Mouse (Mus musculus): ENCODE measurements around the gene Ankub1.
A peak's percentile ranks its signal among the peaks of the same experiment; 100 is the strongest.

Ankub1 gene

GRCm38 (mm10) chr3:57692719-57693118 lies at the start of gene Ankub1:
Gene Ankub1, minus strand, starts transcription at chr3:57692799.
- DNase-seq (ENCODE audit: low read depth), result no peak

GRCm38 (mm10) chr3:57739830-57740229 lies 47.2 kb upstream of the Ankub1 start:
- DNase-seq (ENCODE audit: low read depth), result peak; percentile 6

- DNase-seq (ENCODE audit: low read depth), result peak; percentile 30
Observed at GRCm38 (mm10) chr3:57736419-57737095, 44.0 kb upstream of the Ankub1 start.

DNA sequence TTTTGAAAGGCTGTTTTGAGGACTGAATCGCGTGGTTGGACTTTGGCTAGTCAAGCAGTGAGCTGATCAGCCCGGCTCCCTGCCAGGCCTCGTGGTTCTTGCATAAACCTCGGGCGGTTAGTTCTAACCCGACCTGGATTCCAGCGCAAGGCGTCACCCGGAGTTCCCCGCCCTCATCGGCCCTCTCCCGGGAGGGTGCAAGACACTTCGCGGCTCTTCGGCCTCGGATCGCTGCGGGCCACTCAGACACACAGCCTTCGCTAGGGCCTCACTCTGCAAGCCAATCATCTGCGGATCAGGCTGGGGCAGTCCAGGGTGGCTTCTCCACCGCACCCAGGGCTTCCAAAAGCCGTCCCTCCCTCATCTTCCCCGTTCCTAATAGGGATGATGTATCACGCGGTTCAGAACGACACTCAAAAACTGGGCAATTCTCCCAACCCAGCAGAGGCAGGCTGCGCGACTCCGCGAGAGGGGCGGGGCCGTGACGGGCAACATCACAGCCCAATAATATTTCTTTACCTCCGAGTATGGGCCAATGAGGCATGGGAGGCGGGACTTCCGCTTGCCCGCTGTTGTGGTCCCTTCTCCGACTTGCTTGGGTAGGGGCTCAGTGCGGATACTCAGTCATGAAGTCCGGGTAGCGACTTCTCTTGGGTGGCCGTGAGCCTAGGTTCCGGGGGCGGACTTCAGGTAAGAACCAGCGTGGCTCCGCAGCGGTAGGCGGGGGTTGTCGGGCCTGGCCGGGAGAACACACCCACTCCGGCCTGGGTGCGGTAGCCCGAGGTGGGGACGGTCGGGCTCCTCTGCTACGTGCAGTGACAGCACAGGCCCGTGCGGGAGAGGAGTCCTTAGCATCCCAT lies 43.1 kb upstream of the Ankub1 start, which contains the start of gene Rnf13:
Gene Rnf13, plus strand, starts transcription at position 552 of the 860 bp plus-strand sequence.
- peak; percentile 94 for DNase-seq (ENCODE audit: low read depth)

DNA sequence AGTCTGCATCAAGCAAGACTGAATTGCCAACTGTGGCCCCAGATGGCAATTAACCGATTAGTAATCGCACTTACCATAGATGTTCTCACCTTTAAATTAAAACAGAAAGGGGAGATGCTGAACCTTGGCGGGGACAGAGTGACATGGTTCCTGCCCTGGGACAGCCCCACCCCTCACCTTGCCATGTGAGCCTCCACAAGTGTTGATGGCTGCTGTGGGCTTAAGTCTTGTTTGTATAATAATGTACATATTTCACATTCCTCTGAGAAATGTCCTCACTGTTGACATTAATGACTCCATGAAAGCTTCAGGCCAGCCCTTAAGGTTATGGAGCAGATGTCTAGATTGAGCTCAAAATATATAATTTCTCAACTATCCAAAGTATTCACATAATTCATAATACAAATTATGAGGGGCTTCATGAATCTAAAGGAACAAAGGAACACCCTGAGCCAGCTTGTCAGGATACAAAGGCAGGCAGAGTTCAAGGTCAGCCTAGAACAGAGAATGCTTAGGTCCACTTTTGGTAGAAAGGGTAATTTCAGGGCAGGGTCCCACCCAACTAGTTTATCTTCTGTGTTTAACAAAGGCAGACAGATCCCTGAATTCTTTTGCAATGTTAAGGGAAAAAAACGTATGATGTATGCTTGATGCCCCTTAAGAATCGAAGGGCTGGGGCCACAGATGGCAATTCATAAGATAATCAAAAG lies 39.8 kb upstream of the Ankub1 start:
- DNase-seq (ENCODE audit: low read depth), result no peak

DNA sequence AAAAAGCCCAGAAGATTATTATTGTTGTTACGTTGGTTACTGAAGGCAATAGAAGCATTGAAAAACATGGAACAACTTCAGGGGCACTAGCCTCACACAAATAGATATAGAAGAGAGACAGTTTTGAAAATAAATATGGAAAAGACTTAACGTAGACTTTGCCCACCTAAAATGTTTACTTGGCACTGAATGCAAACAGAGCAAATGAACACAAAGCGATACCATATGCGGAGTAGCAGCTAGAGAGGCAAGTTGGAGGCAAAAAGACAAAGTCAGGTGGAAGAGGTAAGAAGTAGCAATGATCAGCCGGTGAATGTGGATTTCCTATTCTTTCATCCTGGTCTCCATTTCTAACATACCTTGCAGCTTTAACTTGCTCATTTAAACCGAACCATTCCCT lies 21.6 kb upstream of the Ankub1 start:
- DNase-seq (ENCODE audit: low read depth), result no peak

DNA sequence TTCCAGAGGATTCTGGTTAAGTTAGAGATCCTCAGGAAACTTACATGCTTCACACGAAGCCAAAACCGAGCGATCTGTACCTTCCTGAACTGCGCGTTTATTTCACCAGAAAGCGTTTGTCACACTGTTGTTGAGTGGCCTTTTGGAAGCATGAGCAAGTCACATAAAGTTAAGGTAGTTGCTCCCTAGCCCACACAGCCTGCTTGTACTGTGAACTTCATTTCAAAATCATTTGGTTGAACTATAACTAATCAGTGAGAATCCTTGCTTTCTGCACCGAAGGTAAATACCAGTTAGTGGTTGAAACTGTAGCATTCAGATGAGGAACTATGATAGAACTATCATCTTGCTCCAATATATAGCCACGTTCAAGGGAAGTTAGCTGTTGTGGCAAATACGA lies 4.2 kb upstream of the Ankub1 start:
- DNase-seq (ENCODE audit: low read depth), result no peak

- no peak for DNase-seq (ENCODE audit: low read depth)
Observed at GRCm38 (mm10) chr3:57696249-57696648, 3.6 kb upstream of the Ankub1 start.

DNA sequence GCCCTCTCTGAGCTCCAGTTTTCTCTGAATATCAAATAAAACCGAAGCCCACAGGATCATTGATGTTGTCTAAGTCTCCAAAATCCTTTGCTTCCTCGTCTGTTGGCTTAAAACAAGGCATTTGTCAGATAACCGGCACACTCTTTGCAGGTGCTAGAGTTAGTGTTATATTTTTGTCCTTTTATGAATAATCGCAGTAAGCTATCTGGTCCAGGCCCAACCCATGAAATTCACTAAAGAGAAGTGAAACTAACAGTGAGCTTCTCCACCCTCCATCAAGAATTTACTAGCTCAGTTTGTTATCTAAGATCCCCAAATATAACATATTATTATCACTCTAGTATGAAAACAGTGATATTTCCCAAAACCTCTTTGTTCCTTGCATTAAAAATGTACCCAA lies 827 bp downstream of the Ankub1 start:
- no peak for DNase-seq (ENCODE audit: low read depth)

DNA sequence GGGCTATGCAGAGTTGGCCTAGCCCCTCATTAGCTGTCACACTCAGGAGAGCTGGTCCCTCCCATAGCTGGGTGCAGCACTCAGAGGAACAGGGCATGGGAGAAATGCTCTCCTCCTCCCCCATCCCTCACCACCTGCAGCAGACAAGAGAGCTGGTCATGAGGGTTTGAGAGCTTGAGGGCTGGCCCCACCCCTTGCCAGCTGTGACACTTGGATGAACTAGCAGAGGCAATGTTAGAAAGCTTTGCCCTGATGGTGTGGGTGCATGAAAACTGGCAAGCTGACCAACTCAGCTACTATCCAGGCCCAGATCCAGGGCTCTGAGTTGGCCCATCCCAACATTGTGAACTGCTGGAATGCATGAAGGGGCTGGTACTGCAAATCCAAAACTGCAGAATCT lies 14.8 kb downstream of the Ankub1 start:
- DNase-seq (ENCODE audit: low read depth), result no peak

DNA sequence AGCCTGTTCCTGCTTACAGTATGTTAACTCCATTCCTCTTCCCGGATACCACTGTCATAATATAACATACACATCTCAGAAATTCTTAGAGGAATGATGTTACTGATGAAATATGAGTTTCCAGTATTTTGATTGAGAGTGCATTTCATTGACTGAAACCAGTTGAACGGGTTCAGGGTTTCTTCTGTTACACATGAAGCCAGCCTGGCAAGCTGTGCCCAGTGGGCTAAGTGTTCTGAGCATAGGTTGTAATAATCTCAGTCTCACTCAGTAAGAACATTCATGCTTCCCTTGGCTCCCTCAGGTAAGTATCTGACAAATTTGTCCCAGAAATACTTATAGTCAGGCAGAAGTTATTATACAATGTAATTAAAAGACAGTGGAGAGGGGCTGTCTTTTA lies 18.5 kb downstream of the Ankub1 start:
- no peak for DNase-seq (ENCODE audit: low read depth)

GRCm38 (mm10) chr3:57673586-57673985 lies 19.0 kb downstream of the Ankub1 start:
- no peak for DNase-seq (ENCODE audit: low read depth)

GRCm38 (mm10) chr3:57667054-57667723 lies 25.4 kb downstream of the Ankub1 start:
- peak; percentile 82 for DNase-seq (ENCODE audit: low read depth)

DNA sequence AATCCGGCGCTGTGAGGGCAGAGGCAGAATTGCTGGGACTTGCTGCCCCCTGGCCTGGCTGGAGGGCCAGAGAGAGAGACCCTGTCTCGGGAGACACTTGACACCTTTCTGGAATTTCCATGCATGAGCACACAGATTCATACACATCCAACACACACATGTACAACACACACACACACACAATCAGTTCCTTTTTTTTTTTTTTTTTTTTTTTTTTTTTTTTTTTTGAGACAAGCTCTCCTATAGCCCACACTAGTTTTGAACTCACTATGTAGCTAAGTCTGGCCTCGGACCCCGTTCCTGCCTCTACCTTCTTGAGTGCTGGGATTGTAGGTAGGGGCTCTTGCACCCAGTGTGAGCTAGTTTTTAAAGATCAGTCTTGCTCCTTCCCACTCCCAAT lies 26.7 kb downstream of the Ankub1 start:
- DNase-seq (ENCODE audit: low read depth), result no peak

DNA sequence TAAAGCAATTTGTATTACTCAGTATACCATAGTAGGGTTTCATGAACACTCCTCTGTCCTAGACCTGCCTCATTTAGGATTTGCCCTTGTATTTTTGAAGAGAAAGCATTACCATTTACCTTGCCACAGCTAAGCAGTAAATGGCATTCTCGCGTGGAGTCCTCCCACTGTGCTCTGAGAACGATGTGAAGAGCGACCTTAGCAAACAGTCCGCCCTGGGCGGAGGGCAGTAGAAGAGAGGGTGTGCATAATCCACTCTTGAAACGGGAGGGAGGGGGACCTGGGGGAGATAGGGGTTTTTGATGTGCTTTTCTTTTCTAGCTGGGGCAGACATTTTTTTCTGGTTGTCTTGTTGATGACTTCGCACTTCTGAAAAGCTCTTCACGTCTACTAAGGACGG lies 27.9 kb downstream of the Ankub1 start:
- no peak for DNase-seq (ENCODE audit: low read depth)

- DNase-seq (ENCODE audit: low read depth), result peak; percentile 70
Observed at GRCm38 (mm10) chr3:57663731-57664130, 28.9 kb downstream of the Ankub1 start.

- no peak for DNase-seq (ENCODE audit: low read depth)
Observed at GRCm38 (mm10) chr3:57658608-57659007, 34.0 kb downstream of the Ankub1 start.

DNA sequence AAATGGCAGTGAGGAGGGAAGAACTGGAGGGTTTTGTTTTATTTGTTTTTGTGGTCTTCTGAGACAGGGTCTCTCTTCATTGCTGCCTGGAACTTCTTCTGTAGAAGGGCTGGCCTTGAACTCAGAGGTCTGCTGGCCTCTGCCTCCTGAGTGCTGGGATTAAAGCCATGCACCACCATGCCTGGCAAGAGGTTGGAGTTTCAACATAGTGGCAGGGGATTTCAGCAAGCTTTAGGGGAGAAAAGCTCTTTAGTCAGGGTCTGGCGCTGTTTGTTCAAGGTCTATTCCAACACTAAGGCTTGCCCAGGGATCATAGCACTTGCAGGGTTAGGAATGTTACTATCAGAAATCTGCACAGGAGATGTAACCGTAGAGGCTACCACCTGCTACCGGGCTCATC lies 39.0 kb downstream of the Ankub1 start:
- DNase-seq (ENCODE audit: low read depth), result no peak

DNA sequence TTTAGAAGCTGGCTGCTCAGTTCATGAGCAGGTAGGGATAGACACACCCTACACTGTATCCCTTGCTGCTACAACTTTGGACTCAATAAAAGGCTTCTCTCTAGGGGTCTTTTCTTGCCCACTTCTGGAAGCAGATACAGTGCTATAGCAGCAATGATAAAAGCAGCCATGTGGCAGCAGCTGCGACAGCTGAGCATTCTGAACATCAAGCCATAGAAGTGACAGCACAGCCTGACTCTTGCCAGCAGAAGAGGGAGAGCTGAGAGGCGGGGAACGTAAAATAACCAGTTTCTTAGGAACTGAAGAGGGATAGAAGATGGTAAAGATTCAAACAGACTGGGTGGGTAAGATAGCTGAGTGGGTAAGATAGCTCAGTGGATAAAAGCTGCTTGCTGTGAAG lies 40.1 kb downstream of the Ankub1 start:
- DNase-seq (ENCODE audit: low read depth), result no peak

DNA sequence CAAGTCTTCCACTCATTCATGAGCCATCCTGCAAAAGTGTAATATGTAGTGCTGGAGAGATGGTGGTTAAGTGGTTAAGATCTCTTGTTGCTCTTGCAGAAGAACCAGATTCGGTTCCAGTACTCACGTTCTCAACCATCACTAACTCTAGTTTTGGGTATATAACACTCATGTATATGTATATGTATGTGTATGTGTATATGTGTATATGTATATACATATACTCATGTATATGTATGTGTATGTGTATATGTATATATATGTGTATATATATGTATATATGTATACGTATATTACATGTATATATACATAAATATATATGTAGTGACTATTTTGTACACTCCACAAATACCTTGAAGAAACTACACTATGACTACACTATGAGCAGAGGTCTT lies 40.7 kb downstream of the Ankub1 start:
- no peak for DNase-seq (ENCODE audit: low read depth)

- peak; percentile 91 for DNase-seq (ENCODE audit: low read depth)
Observed at GRCm38 (mm10) chr3:57651231-57651864, 41.3 kb downstream of the Ankub1 start, which contains the start of gene Commd2. Gene Commd2, minus strand, starts transcription at chr3:57651715.

DNA sequence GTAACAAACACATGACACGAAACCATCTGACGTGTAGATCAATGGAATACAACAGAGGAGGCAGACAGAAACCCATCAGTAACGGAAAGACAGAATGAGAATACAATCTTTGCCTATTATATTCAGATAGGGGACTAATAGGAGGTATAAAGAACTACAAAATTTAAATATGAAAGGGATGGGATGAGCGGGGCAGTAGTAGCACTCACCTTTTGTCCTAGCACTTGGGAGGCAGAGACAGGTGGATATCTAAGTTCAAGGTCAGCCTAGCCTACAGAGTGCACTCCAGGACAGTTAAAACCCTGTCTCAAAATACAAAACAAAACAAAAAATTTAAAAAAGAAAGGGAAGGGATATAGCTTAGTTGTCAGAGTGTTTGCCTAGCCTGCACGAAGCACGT lies 49.4 kb downstream of the Ankub1 start:
- DNase-seq (ENCODE audit: low read depth), result no peak
